ENCODE assay signal across 28 mouse cellular contexts in the genomic region with DNA sequence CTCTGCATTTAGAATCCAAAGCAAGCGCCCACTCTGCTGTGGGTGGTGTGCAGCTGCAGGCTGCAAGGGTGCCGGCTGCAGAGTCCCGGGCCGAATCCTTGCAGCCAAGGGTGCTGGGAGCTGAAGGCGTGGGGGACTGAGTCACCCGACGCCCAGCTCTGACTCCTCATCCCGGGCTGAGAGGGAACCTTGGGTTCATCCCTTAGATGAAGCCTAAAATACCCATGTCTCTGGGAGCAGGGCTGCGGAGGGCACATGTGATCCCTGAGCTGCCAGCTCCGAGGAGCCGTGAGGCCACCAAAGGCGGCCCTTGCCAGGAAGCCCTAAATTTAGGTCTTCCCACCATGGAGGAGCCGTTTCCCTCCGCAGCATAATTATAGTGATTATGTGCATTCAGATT. TPM values are rescaled to one million over a fixed set of nuclear protein-coding genes. Genes with fewer than 3 reads are reported as not detected.
DNase-seq lines count a peak whose midpoint lies in the region; ATAC-seq and TF ChIP-seq lines count a peak whose summit lies in the region.
"Had no signal": no experiment of that assay in that cellular context is flagged by ENCODE, and none has a peak within 500 bp of the region (broad histone marks: within the 10 kb centered on the region; RNA-seq: fewer than 3 reads in every experiment).

No protein-coding gene starts in this region.

- peak overlapping the region; percentile 5 for H3K27ac ChIP-seq in heart, adult 2 months
- H3K27ac ChIP-seq in heart, embryonic 12.5 days (ENCODE audit: poor library complexity, severe bottlenecking), result no peak overlapping the region
- H3K27ac ChIP-seq in forebrain, embryonic 15.5 days (replicated peaks), result no peak overlapping the region
- H3K27ac ChIP-seq: embryonic facial prominence, embryonic 12.5 days; forebrain, embryonic 10.5 days; hindbrain, embryonic 13.5 days; kidney, postnatal 0 days; liver, embryonic 12.5 days; midbrain, embryonic 13.5 days had no signal

- H3K9ac ChIP-seq in heart, adult 2 months (ENCODE audit: low read depth, low read length), result no peak overlapping the region
- H3K9ac ChIP-seq in heart, embryonic 12.5 days, result no peak overlapping the region
- no peak overlapping the region for H3K9ac ChIP-seq in forebrain, embryonic 15.5 days (replicated peaks)
- H3K9ac ChIP-seq: embryonic facial prominence, embryonic 12.5 days; hindbrain, embryonic 13.5 days; liver, embryonic 12.5 days; liver, postnatal 0 days; midbrain, embryonic 13.5 days had no signal

- no peak overlapping the region for H3K4me3 ChIP-seq in heart, adult 2 months
- H3K4me3 ChIP-seq in heart, embryonic 12.5 days, result no peak overlapping the region
- H3K4me3 ChIP-seq in forebrain, embryonic 15.5 days, result no peak overlapping the region
- H3K4me3 ChIP-seq: embryonic facial prominence, embryonic 12.5 days; forebrain, embryonic 10.5 days; hindbrain, embryonic 13.5 days; liver, embryonic 12.5 days; midbrain, embryonic 13.5 days had no signal

- no peak for ATAC-seq in heart, embryonic 12.5 days (ENCODE audit: insufficient number of reproducible peaks, low FRiP score)
- no peak for ATAC-seq in forebrain, embryonic 15.5 days (replicated peaks)
- ATAC-seq: activated CD4-positive, CD25-positive, alpha-beta regulatory T cell, adult 4 months; forebrain, embryonic 16.5 days; intestine, embryonic 16.5 days; liver, embryonic 12.5 days; liver, postnatal 0 days; midbrain, embryonic 13.5 days had no signal

- 0 out of 2 replicates have a peak, but pooled peaks have one; percentile 18 for TF ChIP-seq EP300 in heart, adult 2 months (IDR thresholded peaks at IDR 0.05; ENCODE audit: insufficient read depth, low read depth, low read length)

- no peak for TF ChIP-seq POLR2A in heart, adult 2 months (IDR thresholded peaks at IDR 0.05; ENCODE audit: insufficient read depth, low read depth, low read length)

- H3K9me3 ChIP-seq in heart, embryonic 12.5 days (replicated peaks), result no peaks in the 10 kb centered on the region
- no peaks in the 10 kb centered on the region for H3K9me3 ChIP-seq in forebrain, embryonic 15.5 days
- H3K9me3 ChIP-seq: embryonic facial prominence, embryonic 12.5 days; forebrain, embryonic 10.5 days; hindbrain, embryonic 13.5 days; liver, embryonic 12.5 days; midbrain, embryonic 13.5 days had no signal

- 56% methylated on average over 14 of the region's 14 CpGs for WGBS in heart, adult 2 months
- 85% methylated on average over 14 of the region's 14 CpGs for WGBS in heart, embryonic 12.5 days
- WGBS in forebrain, embryonic 15.5 days, result 85% methylated on average over 14 of the region's 14 CpGs

- no peaks in the 10 kb centered on the region for H3K36me3 ChIP-seq in heart, adult 2 months (ENCODE audit: control insufficient read depth, insufficient read depth, low read length)
- H3K36me3 ChIP-seq in heart, embryonic 12.5 days, result no peaks in the 10 kb centered on the region
- no peaks in the 10 kb centered on the region for H3K36me3 ChIP-seq in forebrain, embryonic 15.5 days
- H3K36me3 ChIP-seq: embryonic facial prominence, embryonic 12.5 days; hindbrain, embryonic 13.5 days; midbrain, embryonic 13.5 days had no signal

- peaks cover 6% of the 10 kb centered on the region for H3K4me1 ChIP-seq in heart, adult 2 months (ENCODE audit: control insufficient read depth, insufficient read depth, low read length)
- peaks cover 27% of the 10 kb centered on the region for H3K4me1 ChIP-seq in heart, embryonic 12.5 days (replicated peaks)
- peaks cover 28% of the 10 kb centered on the region for H3K4me1 ChIP-seq in forebrain, embryonic 15.5 days

- TF ChIP-seq CTCF in heart, adult 2 months (IDR thresholded peaks at IDR 0.05), result no peak

- no peaks in the 10 kb centered on the region for H3K27me3 ChIP-seq in heart, adult 2 months (ENCODE audit: control insufficient read depth, insufficient read depth, low read length)
- peaks cover 7% of the 10 kb centered on the region for H3K27me3 ChIP-seq in heart, embryonic 12.5 days (replicated peaks)
- H3K27me3 ChIP-seq in forebrain, embryonic 15.5 days, result no peaks in the 10 kb centered on the region
- H3K27me3 ChIP-seq: CH12.LX; hindbrain, embryonic 13.5 days; liver, embryonic 12.5 days; midbrain, embryonic 13.5 days had no signal

- H3K79me2 ChIP-seq in heart, adult 2 months (replicated peaks; ENCODE audit: control insufficient read depth, insufficient read depth, low read length), result no peaks in the 10 kb centered on the region

- intact Hi-C loops in heart, adult 2 months (cut with DNase I), result no loop called here

- peak; percentile 19 for DNase-seq in cerebellum, adult 9-10 months
- no peak for DNase-seq in cerebellum, postnatal 25 days
- peak in 1 of 2 experiments; percentile 56 for DNase-seq in heart, adult 2 months
- DNase-seq in right cerebral cortex, adult 18-20 months, result peak; percentile 66
- no peak for DNase-seq in right cerebral cortex, postnatal 14 days
- DNase-seq: adrenal gland, adult 2 months; adrenal gland, postnatal 36 days; cerebellum, adult 2 months; gastrocnemius, postnatal 25 days; heart, postnatal 14 days; kidney, adult 8-10 months; kidney, postnatal 4 days; layer of hippocampus, adult 9-11 months; liver, postnatal 0 days; lung, postnatal 36 days; retina, postnatal 1 day had no signal

- no peak overlapping the region for H3K4me2 ChIP-seq in heart, embryonic 12.5 days
- H3K4me2 ChIP-seq in forebrain, embryonic 15.5 days (replicated peaks), result no peak overlapping the region
- H3K4me2 ChIP-seq: embryonic facial prominence, embryonic 12.5 days; hindbrain, embryonic 13.5 days; liver, embryonic 12.5 days; midbrain, embryonic 13.5 days had no signal

RNA-seq across cellular contexts. Expression of a gene that starts 52.5 kb away (rescaled TPM):
- total RNA-seq in heart, adult 2 months (2021), result 10 to 100 TPM; 20.9 to 23.2 TPM
- polyA plus RNA-seq in heart, adult 2 months (2012; rRNA removed), result 21.3 and 28.8 TPM in 2 replicates
- polyA plus RNA-seq in heart, embryonic 12.5 days (2016; fragmentation: Nextera tagmentation; extraction: Ambion mirVana), result 2.4 and 3.2 TPM in 2 replicates
- 4.5 and 4.8 TPM in 2 replicates for polyA plus RNA-seq in forebrain, embryonic 15.5 days (2015; fragmentation: Nextera tagmentation; extraction: Ambion mirVana)

Comparison
In these comparisons a context has a peak if more than half of its experiments do, and no peak if none do; other contexts are left out.
1. DNase-seq: peak in cerebellum, adult 9-10 months (single experiment) and right cerebral cortex, adult 18-20 months (single experiment); none in cerebellum, postnatal 25 days (0 of 2) and right cerebral cortex, postnatal 14 days (single experiment).